Mouse (Mus musculus) heart, adult 11 months (tissue): ENCODE measurements at regions not wholly inside any gene's neighbourhood (a gene's known extent, or its start where the extent isn't known, plus 50 kb on each side); places are given as distances from the start of the nearest gene placed in this dataset.

Experiments
- DNase-seq: peaks from one replicate; pipeline ENCODE4 v3.0.0; 2022

GRCm38 (mm10) chr2:79201677-79202076 is 53.5 kb upstream of the Itga4 start:
- no peak for DNase-seq
